Mouse (Mus musculus) v-Abl transformed pro-B cells (cell line): ENCODE data around the gene Hsf4.

Source experiments
- in situ Hi-C, 2 experiments: fragments of 400-800 bp; cut with MboI; formaldehyde crosslinking; loops; one replicate each; pipeline ENCODE4 v1.15.1; 2025; ENCODE audit not compliant: unreplicated experiment in 2 of 2

The Hsf4 gene

GRCm38 (mm10) chr8:105317941-105318340 lies 48.3 kb downstream of the Hsf4 start:
- in situ Hi-C loops: no loop called here

GRCm38 (mm10) chr8:105318662-105319190 lies 49.1 kb downstream of the Hsf4 start:
- in situ Hi-C loops: no loop called here

GRCm38 (mm10) chr8:105323183-105323582 lies 53.6 kb downstream of the Hsf4 start:
- in situ Hi-C loops: no loop called here
